Mouse (Mus musculus): ENCODE results near the gene Fam196a.

DNA sequence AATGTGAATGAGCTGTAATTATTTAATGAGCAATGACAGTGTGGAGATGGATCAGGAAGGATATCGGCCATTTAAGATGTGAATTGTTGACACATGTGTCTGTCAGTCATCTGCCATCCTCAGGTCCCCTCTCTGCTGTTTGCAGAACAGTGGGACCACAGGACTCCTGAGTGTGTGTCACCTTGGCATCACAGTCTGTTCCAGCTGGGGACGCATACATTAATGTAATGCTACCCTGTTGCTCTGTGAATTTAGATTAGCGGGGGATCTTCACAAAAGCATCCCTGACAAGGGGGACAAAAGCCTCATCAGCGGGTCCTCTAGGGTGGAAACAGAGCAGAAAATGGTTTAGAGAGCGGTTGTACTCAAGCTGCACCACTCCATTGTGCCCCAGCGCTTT is 59.2 kb downstream of the Fam196a start:
- no peak for TF ChIP-seq TAL1 (IDR thresholded peaks at IDR 0.05; ENCODE audit: low read length)
- TF ChIP-seq GATA1 (IDR thresholded peaks at IDR 0.05; ENCODE audit: low read length): no peak

Data from erythroblast, embryonic 14.5 days (primary cell).